Mouse (Mus musculus) heart, embryonic 14.5 days (tissue): Measurements from ENCODE around the gene Nsun2. TPM values are rescaled to one million over a fixed set of nuclear protein-coding genes. Genes with fewer than 3 reads are reported as not detected.

ENCODE experiments used
- ATAC-seq: fragments of 200-750 bp; cut with Nextera tagmentation; 2 replicates; pipeline ENCODE4 v1.8.0; 2017; ENCODE audit warnings: low read depth, moderate TSS enrichment; ENCODE audit not compliant: insufficient number of reproducible peaks, insufficient read depth, low FRiP score
- H3K27ac ChIP-seq, 2 experiments: fragments of 200-500 bp in 1 of 2; fragments of 300-500 bp in 1 of 2; sonication (generic) in 1 of 2; replicated peaks in 1 of 2; 2 replicates each; pipeline ENCODE4 v1.5.1; 2012 to 2014; ENCODE audit warnings: low read depth in 2 of 2, low read length in 2 of 2, control low read depth in 1 of 2, mild to moderate bottlenecking in 1 of 2, mixed read lengths in 1 of 2; ENCODE audit not compliant: control insufficient read depth in 1 of 2, insufficient read depth in 1 of 2
- H3K27me3 ChIP-seq: fragments of 300-500 bp; sonication (generic); 2 replicates; pipeline ENCODE4 v1.6.1; 2014; ENCODE audit warnings: mild to moderate bottlenecking, low read length, control low read depth; ENCODE audit not compliant: control insufficient read depth, insufficient read depth
- H3K36me3 ChIP-seq: fragments of 300-500 bp; sonication (generic); 2 replicates; pipeline ENCODE4 v1.6.1; 2014; ENCODE audit warnings: mild to moderate bottlenecking, control low read depth, low read length, mixed read lengths; ENCODE audit not compliant: control insufficient read depth, insufficient read depth
- H3K4me1 ChIP-seq, 2 experiments: fragments of 200-500 bp in 1 of 2; fragments of 300-500 bp in 1 of 2; sonication (generic) in 1 of 2; 2 replicates each; pipeline ENCODE4 v1.6.1; 2012 to 2014; ENCODE audit warnings: low read length in 2 of 2, control low read depth in 1 of 2, mixed read lengths in 1 of 2; ENCODE audit not compliant: control insufficient read depth in 2 of 2, insufficient read depth in 2 of 2
- H3K4me2 ChIP-seq: fragments of 300-500 bp; sonication (generic); 2 replicates; pipeline ENCODE4 v1.6.1; 2014; ENCODE audit warnings: mild to moderate bottlenecking, low read length
- H3K4me3 ChIP-seq, 2 experiments: fragments of 200-500 bp in 1 of 2; fragments of 300-500 bp in 1 of 2; sonication (generic) in 1 of 2; 2 replicates each; pipeline ENCODE4 v1.5.1; 2012 to 2014; ENCODE audit warnings: low read length in 2 of 2, mild to moderate bottlenecking in 2 of 2, control low read depth in 1 of 2, low read depth in 1 of 2, moderate library complexity in 1 of 2; ENCODE audit not compliant: control insufficient read depth in 1 of 2, insufficient read depth in 1 of 2
- H3K9ac ChIP-seq: fragments of 300-500 bp; sonication (generic); 2 replicates; pipeline ENCODE4 v1.6.1; 2014; ENCODE audit warnings: mild to moderate bottlenecking, low read length
- H3K9me3 ChIP-seq: fragments of 300-500 bp; sonication (generic); 2 replicates; pipeline ENCODE4 v1.6.1; 2016; ENCODE audit warnings: low read length, control low read depth; ENCODE audit not compliant: control insufficient read depth
- WGBS: fragments of 180-500 bp; shearing (Covaris S2); extraction: QIAGEN DNeasy Blood & Tissue Kit; methylation state at CpG from one replicate; pipeline ENCODE4 v1.1.7; 2014; 5-methylcytosine and 5-hydroxymethylcytosine counted together
- polyA plus RNA-seq: library from polyadenylated mRNA; unstranded; fragments of >200 nt; fragmentation: Nextera tagmentation; extraction: Ambion mirVana; gene quantifications from 2 replicates; pipeline ENCODE4 v1.2.1, GENCODE M21; 2014

Gene Nsun2
- polyA plus RNA-seq, 1 experiment from 2014 or later: 64.2 TPM

DNA sequence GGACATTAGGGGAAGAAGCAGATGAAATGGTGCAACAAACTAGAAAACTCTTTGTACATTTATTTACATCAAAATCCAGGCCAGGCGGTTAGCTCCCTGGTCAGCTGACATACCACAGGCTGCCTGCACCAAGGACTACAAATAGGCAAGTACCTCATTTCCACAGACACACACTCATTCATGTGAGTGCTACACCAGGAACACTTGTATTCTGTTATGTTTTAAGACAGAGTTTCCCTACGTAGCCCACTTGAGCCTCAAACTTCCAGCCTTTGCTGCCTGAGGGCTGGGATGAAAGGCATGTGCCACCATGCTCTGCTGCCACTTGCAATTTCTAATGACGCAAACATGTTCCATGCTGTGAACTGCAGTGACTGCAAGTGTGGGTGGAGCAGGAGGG, 18.5 kb upstream of the Nsun2 start:
- Histone ChIP-seq H3K4me3 (no peak overlapping the region), H3K4me2 (no peak overlapping the region), H3K4me1 (peaks cover 9 to 20% of the 10 kb centered on the region in 2 experiments; a peak in 3 of 4 replicates), H3K27me3 (no peaks in the 10 kb centered on the region), H3K27ac (no peak overlapping the region), H3K9ac (no peak overlapping the region), H3K36me3 (peaks cover 38% of the 10 kb centered on the region), H3K9me3 (no peaks in the 10 kb centered on the region)
- no peak for ATAC-seq
- 71% methylated on average over 3 of the region's 3 CpGs for WGBS

DNA sequence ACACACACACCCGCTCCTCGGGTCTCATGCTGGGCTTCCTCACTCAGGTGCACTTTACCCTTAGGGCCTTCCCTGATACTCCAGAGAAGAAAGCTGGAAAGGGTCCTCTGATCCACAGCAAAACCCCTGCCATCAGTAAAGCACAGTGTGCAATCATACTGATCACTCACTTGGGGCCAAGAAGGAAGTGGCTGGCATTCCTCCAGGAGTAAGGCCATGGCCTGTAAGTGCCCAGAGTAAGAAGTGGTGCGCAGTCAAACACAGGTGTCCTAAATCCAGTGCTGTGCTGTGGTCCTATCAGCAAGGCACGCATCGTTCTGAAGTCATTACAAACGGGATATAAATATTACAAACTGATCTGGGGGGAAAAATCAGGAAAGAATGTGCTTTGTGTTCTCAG, 16.1 kb upstream of the Nsun2 start:
- H3K4me2 ChIP-seq: no peak overlapping the region
- H3K9me3 ChIP-seq: no peaks in the 10 kb centered on the region
- H3K36me3 ChIP-seq: peaks cover 19% of the 10 kb centered on the region
- H3K27me3 ChIP-seq: no peaks in the 10 kb centered on the region
- no peak overlapping the region for H3K4me3 ChIP-seq
- 67% methylated on average over 6 of the region's 6 CpGs for WGBS
- no peak overlapping the region; a peak in 1 of 4 replicates for H3K27ac ChIP-seq
- no peak; the same call in 1 of the 2 replicates for ATAC-seq
- no peak overlapping the region for H3K9ac ChIP-seq
- peaks cover 9 to 24% of the 10 kb centered on the region in 2 experiments for H3K4me1 ChIP-seq

DNA sequence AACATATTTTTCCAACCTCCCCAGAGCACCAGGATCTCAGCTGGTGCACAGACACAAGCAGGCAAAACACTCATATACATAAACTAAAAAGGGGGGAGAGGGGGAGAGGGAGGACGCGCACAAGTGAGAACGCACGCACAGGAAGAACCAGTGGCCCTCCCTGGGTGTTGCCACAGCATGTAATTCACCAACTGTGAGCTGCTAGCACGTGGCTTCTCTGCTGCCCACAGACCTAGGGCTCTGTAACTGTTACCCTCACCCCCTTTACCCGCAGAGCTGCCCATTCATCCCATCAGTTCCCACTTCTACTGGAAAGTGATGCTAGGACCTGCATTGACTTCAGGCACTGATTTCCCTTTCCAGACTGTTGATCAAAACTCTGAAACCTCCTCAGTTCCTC, 14.4 kb upstream of the Nsun2 start:
- Histone ChIP-seq H3K4me1 (peaks cover 10 to 38% of the 10 kb centered on the region in 2 experiments), H3K27me3 (no peaks in the 10 kb centered on the region), H3K4me3 (no peak overlapping the region), H3K4me2 (no peak overlapping the region), H3K9me3 (no peaks in the 10 kb centered on the region), H3K27ac (no peak overlapping the region), H3K36me3 (peaks cover 11% of the 10 kb centered on the region; the same call in 1 of the 2 replicates), H3K9ac (no peak overlapping the region)
- WGBS: 82% methylated on average over 6 of the region's 6 CpGs
- ATAC-seq: no peak

DNA sequence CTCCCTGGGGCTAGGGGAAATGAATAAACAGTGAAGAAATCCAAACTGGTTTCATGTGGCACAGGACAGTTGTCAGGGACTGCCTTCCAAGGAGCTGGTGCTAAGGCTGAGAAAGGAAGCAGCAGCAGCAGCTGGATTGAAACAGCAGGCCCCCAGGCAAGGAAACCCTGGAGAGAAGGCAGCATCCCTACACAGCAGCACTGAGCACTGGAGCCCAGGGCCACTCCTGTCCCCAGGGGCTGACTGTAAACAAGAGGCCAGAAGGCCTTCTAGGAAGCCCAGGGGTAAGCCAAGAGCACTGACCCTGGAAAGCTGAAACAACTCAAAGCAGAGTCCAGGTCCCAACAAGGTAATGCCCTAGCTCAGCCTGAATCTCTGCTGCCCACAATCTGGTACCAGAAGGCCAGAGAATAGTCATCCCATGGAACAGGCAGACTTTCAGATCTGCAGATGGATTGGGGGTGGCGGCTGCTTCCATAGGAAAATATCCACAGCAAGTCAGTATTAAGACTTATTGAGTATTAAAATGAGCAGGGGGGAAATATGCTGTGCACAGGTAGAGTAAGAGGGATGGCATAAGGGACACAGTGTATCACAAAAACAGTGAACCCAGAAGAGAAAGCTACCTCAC, 11.3 kb upstream of the Nsun2 start:
- Histone ChIP-seq H3K4me1 (peaks cover 26 to 61% of the 10 kb centered on the region in 2 experiments), H3K27me3 (no peaks in the 10 kb centered on the region), H3K36me3 (no peaks in the 10 kb centered on the region), H3K27ac (no peak overlapping the region), H3K9me3 (no peaks in the 10 kb centered on the region), H3K4me2 (no peak overlapping the region), H3K4me3 (no peak overlapping the region), H3K9ac (no peak overlapping the region)
- no peak for ATAC-seq
- 96% methylated on average over 1 of the region's 1 CpGs for WGBS

DNA sequence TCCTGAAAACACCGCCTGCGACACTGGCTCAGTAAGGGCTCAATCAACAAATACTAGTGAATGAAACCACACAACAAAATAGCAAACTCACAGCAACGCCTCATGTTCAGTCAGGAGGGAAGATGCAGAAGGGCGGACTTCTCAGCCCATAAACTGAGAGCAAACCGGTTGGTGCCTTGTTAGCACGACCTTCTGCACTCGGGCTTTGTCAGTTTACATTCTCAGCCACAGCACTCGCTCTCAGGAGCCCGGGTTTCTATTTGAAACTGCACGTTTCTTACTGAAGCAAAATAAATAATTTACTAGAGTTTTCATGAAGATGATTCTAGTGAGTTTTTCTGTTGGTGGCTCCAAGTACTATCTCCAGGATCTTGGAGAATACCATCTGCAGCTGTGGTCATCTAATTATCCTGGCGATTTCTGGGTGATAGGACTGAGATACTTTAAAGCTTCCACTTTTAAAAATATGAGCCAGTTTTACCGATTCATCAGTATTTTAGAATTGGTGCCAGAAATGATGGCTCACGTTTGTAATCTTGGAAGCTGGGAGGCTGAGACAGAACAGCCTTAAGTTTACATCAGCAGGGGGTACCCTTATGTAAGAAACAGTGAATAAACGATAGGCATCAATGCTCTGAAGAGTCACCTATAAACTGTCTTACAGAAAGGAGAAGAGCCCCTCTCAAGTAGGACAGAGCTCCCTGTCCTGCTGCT, 9.9 kb upstream of the Nsun2 start:
- Histone ChIP-seq H3K4me2 (no peak overlapping the region), H3K4me3 (no peak overlapping the region), H3K4me1 (peaks cover 20 to 60% of the 10 kb centered on the region in 2 experiments), H3K36me3 (no peaks in the 10 kb centered on the region), H3K9me3 (no peaks in the 10 kb centered on the region), H3K9ac (peak overlapping the region; percentile 14; the same call in 1 of the 2 replicates), H3K27ac (no peak overlapping the region), H3K27me3 (no peaks in the 10 kb centered on the region)
- ATAC-seq: no peak
- 70% methylated on average over 14 of the region's 14 CpGs for whole genome bisulfite sequencing

DNA sequence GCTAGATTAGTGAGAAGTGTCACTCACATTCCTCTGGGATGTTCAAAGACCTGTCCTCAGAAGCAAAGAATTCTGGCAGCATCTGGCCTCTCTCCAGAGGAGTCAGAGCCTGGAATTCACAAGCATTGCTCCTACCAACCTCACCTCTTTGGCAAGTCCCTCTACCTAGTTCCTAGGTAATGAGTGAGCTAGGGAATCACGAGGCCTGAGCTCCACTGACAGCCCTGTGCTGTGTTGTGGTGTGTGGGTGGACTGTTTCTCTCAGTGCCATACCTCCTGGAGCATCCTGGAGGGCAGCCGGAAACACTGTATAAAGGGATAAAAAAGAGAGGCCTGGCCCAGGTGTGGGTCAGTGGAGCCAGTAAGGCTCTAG, 9.4 kb upstream of the Nsun2 start:
- H3K9me3 ChIP-seq: no peaks in the 10 kb centered on the region
- H3K27ac ChIP-seq: no peak overlapping the region
- no peak overlapping the region for H3K4me3 ChIP-seq
- no peak overlapping the region for H3K4me2 ChIP-seq
- H3K9ac ChIP-seq: no peak overlapping the region
- WGBS: 63% methylated on average over 2 of the region's 2 CpGs
- ATAC-seq: no peak
- H3K27me3 ChIP-seq: no peaks in the 10 kb centered on the region
- H3K4me1 ChIP-seq: peaks cover 23 to 62% of the 10 kb centered on the region in 2 experiments
- H3K36me3 ChIP-seq: no peaks in the 10 kb centered on the region

DNA sequence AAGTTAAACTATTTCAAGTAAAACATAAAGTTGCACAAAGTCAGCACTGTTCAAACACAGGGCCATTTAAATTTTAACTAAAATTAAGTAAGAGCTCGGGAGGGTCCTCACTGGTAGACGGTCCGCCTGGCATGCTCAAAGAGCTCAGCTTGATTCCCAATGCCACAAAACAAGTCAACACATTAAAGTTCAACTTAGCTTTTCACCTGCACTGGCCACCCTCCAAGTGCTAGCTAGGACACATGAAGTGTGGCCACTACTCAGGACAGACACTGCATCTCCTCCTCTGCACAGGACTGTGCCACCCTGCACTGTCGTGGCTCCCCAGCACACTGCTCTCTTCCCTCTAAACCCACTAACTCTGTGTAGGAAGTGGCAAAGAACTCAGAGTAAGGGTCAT, 7.7 kb upstream of the Nsun2 start:
- no peak overlapping the region for H3K9ac ChIP-seq
- H3K4me3 ChIP-seq: no peak overlapping the region
- peaks cover 6% of the 10 kb centered on the region; the same call in 1 of the 2 replicates for H3K36me3 ChIP-seq
- no peak overlapping the region for H3K4me2 ChIP-seq
- no peaks in the 10 kb centered on the region for H3K9me3 ChIP-seq
- peaks cover 27 to 70% of the 10 kb centered on the region in 2 experiments for H3K4me1 ChIP-seq
- H3K27me3 ChIP-seq: no peaks in the 10 kb centered on the region
- no peak for ATAC-seq
- no peak overlapping the region for H3K27ac ChIP-seq
- WGBS: 65% methylated on average over 4 of the region's 4 CpGs
